Mouse (Mus musculus): ENCODE results near the gene Slc25a22.

Gene Slc25a22

GRCm38 (mm10) chr7:141435129-141435855 is 2.4 kb downstream of the Slc25a22 start:
- peak; percentile 14 to 43 for DNase-seq (ENCODE audit: low spot score in 2 of 2)

GRCm38 (mm10) chr7:141434464-141434863 is 3.2 kb downstream of the Slc25a22 start:
- DNase-seq (ENCODE audit: low spot score in 2 of 2): no peak

DNA sequence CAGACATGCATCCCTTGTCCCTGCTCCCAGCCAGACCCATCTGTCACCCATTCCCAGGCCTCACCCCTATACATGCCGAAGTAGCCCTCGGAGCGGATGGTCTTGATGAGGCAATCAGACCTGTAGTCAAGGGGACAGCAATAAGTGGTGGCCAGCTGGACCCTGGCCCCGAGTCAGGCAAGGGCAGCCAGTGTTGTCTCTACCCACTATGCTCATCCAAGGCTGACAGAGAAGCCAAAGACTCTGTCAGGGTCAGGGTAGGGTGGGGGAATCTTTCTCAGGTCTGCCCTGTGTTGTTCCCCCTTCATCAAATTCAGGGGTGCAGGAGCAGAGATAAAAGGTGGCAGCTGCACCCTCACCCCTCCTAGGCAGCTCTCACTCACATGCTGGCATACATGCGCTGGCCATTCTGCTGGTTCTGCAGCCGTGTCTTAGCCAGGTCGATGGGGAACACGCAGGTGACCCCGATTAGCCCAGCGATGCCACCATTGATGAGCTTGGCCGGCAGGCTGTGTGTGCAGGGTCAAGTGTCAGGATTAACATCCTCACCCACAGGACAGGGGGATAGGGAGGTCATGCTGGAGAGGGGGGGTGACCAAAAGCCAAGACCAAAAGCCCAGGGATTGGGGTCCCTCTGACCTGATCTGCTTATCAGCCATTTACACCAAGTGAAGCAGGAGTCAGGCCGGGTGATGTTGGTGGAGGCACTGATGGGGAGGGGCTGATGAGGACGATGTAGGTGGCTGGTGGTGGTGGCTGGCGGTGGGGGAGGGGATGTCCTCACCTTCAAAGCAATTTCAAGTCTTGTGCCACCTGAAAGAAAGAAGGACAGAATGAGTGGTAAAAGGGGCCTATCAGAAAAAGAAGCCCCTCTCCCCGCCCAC is 3.9 kb downstream of the Slc25a22 start:
- no peak for DNase-seq (ENCODE audit: low spot score in 2 of 2)

- no peak for DNase-seq (ENCODE audit: low spot score in 2 of 2)
These were observed 4.8 kb downstream of the Slc25a22 start for GRCm38 (mm10) chr7:141432741-141433516.

DNA sequence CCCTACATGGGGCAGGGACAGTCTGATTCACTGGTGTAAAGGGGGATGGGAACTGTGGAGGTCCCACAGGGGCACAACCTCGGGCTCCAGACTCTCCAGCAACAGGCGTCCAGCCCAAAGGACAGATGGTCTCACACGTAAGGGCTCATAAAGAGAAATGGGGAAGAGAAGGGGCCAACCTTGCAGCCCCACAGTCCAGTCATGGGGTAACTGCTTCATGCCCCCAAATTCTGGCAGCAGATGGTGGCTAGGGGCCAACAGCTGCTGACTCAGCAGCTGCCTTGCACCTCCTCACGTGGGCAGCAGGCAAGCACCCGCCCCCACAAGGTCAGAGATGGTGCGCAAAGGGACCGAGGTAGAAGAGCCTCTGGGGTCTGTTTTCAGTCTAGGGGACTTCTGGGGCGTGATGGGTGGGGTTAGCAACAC is 5.5 kb downstream of the Slc25a22 start:
- peak in 1 of 2 experiments; percentile 15 for DNase-seq (ENCODE audit: low spot score in 2 of 2)

DNA sequence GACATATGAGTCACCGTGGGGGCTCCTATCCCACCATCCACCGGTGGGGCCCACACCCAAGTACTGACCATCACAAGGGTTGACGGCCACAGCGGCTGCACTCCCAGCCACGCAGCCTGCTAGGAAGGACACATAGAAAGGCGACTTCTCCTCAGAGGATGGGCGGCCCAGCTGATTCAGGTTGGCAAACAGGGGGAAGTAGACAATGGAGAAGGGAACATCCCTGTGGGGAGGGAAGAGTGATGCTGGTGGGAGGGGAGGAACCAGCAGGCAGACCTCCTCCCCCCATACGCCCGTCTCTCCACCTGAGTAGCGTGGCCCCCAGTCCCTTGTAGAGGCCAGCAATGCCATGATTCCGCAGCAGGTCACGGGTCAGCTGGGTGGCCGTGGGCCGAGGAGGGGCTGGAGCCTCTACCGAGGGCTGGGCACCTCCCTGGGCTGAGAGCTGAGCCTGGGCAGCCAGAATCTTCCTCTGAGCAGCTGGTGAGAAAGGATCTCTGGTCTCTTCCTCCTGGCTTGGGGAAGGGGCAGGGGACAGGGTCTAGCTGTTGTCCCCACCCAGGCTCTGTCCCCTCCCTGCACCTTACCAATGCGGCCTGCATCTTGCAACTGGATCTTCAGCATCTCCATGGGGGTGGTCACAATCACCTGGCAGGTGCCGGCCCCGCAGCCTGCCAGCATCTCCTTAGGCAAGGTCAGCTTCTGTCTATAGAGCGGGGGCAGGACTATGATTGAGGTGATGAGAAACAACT is 6.1 kb downstream of the Slc25a22 start:
- DNase-seq (ENCODE audit: low spot score in 2 of 2): peak in 1 of 2 experiments; percentile 15

DNA sequence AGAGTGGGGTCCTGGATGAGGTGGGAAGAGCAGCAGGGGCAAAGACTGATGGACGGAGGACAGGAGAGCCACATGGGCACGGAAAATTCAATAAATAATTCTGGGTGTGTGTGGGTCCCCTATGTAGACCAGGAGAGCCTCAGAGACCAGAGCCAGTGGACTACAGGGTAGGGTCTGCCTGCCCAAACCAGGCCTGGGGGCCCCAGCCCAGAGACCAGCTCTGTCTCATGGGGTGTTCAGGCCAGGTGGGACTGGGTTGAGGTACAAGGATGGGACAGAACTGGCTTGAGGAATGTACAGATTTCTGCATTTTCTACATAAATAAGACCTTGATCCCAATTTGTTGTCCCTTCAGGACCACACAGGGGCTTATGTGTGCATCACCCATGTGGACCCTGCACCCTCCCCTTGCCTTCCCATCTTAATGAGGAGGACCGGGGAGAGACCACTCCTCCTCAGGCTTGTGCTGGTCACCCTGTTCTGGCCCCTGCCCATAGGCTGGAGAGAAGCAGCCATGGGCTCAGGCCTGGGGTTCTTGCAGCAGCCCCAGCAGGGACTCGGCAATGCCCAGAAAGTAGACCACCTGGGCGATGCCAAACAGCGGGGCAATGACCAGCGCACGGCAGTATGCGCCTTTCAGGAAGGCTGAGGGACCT is 7.0 kb downstream of the Slc25a22 start:
- DNase-seq (ENCODE audit: low spot score in 2 of 2): no peak

DNA sequence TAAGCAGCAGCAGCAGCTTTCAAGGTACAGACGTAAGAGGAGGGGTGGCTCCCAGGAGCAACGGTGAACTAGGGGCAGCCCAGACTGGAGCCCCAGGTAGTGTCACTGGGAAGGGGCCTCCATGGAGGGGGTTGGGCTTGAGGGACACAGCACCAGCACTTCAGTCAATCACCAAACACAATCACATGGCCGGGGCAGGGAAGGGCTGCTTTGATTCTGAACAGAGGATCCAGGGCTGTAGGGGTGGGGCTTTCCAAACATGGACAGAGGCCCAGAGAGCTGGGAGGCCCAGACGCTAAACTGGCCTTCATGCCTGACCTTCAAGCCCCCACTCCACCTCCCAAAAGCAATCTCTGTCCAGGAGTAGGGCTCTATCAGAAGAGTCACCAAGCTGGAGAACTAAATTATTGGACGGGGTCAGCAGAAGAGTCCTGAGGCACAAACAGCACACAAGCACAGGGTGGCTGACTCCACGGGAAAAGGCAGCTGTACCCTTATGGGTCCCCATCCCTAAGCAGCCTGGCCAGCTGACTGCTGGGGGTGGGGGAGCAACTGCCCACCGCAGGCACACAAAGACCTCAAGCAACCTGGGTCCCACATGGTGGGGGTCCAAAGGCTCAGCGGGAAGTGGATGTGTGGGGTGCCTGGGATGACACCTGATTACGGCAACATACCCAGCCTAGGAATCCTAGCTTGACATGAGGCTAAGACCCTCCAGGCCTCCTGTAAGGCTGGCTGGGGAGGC is 7.7 kb downstream of the Slc25a22 start:
- DNase-seq (ENCODE audit: low spot score in 2 of 2): peak in 1 of 2 experiments; percentile 20

GRCm38 (mm10) chr7:141429310-141429709 is 8.4 kb downstream of the Slc25a22 start, which contains the start of gene Cend1:
Gene Cend1 (minus strand): TSS chr7:141429491.
- DNase-seq (ENCODE audit: low spot score in 2 of 2): peak; percentile 85 to 86

- DNase-seq (ENCODE audit: low spot score in 2 of 2): peak in 1 of 2 experiments; percentile 19
These were observed 9.0 kb downstream of the Slc25a22 start for GRCm38 (mm10) chr7:141428701-141429100.

GRCm38 (mm10) chr7:141426948-141427730 is 10.6 kb downstream of the Slc25a22 start:
- no peak for DNase-seq (ENCODE audit: low spot score in 2 of 2)

GRCm38 (mm10) chr7:141423811-141424210 is 13.9 kb downstream of the Slc25a22 start:
- no peak for DNase-seq (ENCODE audit: low spot score in 2 of 2)

GRCm38 (mm10) chr7:141420030-141420702 is 17.5 kb downstream of the Slc25a22 start:
- DNase-seq (ENCODE audit: low spot score in 2 of 2): no peak

DNA sequence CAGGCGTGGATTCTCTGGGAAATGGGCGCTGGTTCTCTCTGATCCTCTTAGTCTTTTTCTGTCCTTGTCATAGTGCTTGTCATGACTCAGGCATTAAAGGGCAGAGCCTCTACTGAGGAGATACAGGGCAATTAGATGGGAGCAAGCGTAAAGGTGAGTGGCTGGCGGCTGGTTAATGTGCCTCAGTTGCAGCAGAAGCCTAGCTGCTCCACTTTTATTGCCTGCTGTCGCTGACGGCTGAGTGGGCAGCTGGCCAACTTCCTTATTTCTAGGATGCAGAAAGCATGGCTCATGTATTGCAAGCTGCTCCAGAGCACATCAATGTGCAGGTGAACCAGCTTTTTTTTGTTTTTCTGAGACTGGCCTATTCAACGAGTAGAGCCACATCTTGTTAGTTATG is 18.7 kb downstream of the Slc25a22 start:
- DNase-seq (ENCODE audit: low spot score in 2 of 2): peak in 1 of 2 experiments; percentile 24

DNA sequence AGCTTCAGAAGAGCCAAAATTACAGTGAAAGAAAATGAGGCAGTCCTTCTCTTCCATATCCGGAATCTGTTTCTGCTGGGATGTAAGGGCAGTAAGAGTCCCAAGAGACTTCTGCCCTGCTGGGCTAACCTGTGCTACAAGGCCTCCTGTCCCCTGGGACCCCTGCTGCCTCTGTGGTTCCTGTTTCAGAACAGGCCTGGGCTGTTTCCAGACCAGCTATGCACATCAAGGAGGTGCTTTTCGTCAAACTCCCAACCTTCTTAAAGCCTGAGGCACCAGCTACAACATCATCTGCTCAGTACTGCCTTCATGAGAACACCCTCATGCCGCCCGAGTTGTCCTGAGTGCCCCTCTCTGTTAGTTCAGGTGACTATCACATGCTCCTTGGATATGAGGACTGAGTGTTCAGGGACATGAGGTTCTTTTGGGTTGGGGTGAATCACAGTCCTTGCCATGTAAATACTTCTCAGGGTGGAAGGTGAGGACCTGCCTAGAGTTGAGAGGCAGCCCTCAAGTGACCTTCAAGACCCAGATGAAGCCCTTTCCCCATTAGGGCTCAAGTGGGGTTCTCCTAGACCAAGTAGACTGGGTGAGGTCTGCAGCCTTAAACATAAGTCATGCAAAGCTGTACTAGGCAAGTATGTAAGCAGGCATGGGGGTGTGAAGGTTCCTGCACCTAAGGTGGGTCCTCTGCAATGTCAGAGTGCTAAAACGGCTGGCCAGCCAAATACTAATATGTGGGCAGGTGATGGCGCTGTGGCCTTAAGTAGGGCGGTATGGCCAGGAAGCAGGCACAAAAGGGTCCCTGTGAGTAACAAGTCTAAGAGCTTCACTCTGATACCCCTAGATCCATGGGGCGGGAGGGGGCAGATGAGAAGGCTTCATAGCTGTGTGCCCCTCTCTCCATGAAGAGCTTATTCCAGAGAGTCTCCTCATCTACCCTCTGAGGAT is 19.7 kb downstream of the Slc25a22 start:
- no peak for DNase-seq (ENCODE audit: low spot score in 2 of 2)

- DNase-seq (ENCODE audit: low spot score in 2 of 2): no peak
These were observed 21.4 kb downstream of the Slc25a22 start for GRCm38 (mm10) chr7:141416144-141416841.

Data from frontal cortex, postnatal 10 days (tissue).